Mouse (Mus musculus) stomach, embryonic 15.5 days (tissue): ENCODE measurements around the gene Vmn1r69. TPM values are rescaled to one million over a fixed set of nuclear protein-coding genes. Genes with fewer than 3 reads are reported as not detected.

Experiments
- ATAC-seq: fragments of 200-750 bp; cut with Nextera tagmentation; 2 replicates; pipeline ENCODE4 v1.8.0; 2017; ENCODE audit warnings: low read depth, moderate number of reproducible peaks, moderate TSS enrichment; ENCODE audit not compliant: insufficient read depth, low FRiP score
- H3K27ac ChIP-seq: fragments of 300-500 bp; sonication (generic); 2 replicates; pipeline ENCODE4 v1.5.1; 2015; ENCODE audit warnings: mild to moderate bottlenecking, inconsistent platforms
- H3K27me3 ChIP-seq: fragments of 300-500 bp; sonication (generic); replicated peaks from 2 replicates; pipeline ENCODE4 v1.6.1; 2015; ENCODE audit warnings: inconsistent platforms
- H3K36me3 ChIP-seq: fragments of 300-500 bp; sonication (generic); 2 replicates; pipeline ENCODE4 v1.6.1; 2015; ENCODE audit warnings: inconsistent platforms
- H3K4me1 ChIP-seq: fragments of 300-500 bp; sonication (generic); 2 replicates; pipeline ENCODE4 v1.6.1; 2015; ENCODE audit warnings: inconsistent platforms
- H3K4me2 ChIP-seq: fragments of 300-500 bp; sonication (generic); 2 replicates; pipeline ENCODE4 v1.6.1; 2015; ENCODE audit warnings: mild to moderate bottlenecking, inconsistent platforms
- H3K4me3 ChIP-seq: fragments of 300-500 bp; sonication (generic); replicated peaks from 2 replicates; pipeline ENCODE4 v1.5.1; 2015; ENCODE audit warnings: inconsistent platforms
- H3K9ac ChIP-seq: fragments of 300-500 bp; sonication (generic); 2 replicates; pipeline ENCODE4 v1.6.1; 2015; ENCODE audit warnings: inconsistent platforms
- H3K9me3 ChIP-seq: fragments of 300-500 bp; sonication (generic); 2 replicates; pipeline ENCODE4 v1.6.1; 2016; ENCODE audit warnings: inconsistent platforms
- WGBS: fragments of 180-500 bp; shearing (Covaris S2); methylation state at CpG from one replicate; pipeline ENCODE4 v1.1.7; 2015; 5-methylcytosine and 5-hydroxymethylcytosine counted together
- polyA plus RNA-seq: library from polyadenylated mRNA; unstranded; fragments of >200 nt; fragmentation: Nextera tagmentation; extraction: Ambion mirVana; gene quantifications from 2 replicates; pipeline ENCODE4 v1.2.1, GENCODE M21; 2015

The Vmn1r69 gene
- polyA plus RNA-seq = not detected in 2 replicates

DNA sequence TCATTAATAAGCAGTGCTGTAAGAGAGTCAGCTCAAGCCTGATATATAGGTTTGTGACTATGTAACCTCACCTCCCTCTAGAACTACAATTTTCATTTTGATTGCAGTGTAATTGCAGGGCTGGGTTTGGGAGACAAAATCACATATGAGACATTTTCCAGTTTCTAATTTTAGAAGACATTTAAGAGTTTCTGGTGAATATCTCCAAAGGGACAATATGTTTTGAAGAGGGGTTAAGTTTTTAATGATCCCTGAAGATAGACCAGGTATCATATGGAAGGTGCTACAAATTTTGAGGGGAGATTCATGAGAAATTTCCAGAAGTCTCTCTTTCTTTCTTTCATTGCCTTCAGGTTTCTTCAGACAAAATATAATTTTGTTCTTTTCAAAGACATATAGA is at the start of gene Vmn1r69:
Gene Vmn1r69 (minus strand): TSS at position 101 of the 400 bp plus-strand sequence.
- no peaks in the 10 kb centered on the region for H3K9me3 ChIP-seq
- H3K27ac ChIP-seq = no peak within 1 kb of the TSS
- H3K4me1 ChIP-seq = no peaks in the 10 kb centered on the region
- no peak within 1 kb of the TSS for H3K9ac ChIP-seq
- no peaks in the 10 kb centered on the region for H3K27me3 ChIP-seq
- no peaks in the 10 kb centered on the region for H3K36me3 ChIP-seq
- H3K4me3 ChIP-seq = no peak within 1 kb of the TSS
- H3K4me2 ChIP-seq = no peak within 1 kb of the TSS
- no peak for ATAC-seq

DNA sequence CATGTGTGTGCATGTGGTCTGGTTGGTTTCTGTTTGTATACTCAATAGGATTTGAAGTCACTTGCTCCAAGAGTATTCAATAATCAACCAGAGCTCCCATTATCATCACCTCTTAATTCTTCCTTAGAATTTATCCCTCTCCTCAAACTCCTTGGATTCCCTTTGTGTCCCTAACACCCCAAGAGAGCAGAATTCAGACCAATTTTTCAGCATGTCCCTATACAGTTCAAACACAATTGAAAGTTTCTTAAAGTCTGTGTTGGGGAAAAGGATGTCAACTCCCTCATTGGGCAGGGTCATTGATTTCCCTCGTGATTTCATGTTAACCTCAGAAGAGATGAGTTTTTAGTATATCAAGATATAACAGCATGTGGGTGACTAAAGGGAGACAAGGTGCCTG is 17.8 kb upstream of the Vmn1r69 start, which contains the start of gene Vmn1r70:
Gene Vmn1r70 (plus strand): TSS at position 301 of the 400 bp plus-strand sequence.
- ATAC-seq = no peak
- Histone ChIP-seq H3K9me3 (no peaks in the 10 kb centered on the region), H3K4me3 (no peak within 1 kb of the TSS), H3K27ac (no peak within 1 kb of the TSS), H3K4me1 (no peaks in the 10 kb centered on the region), H3K9ac (no peak within 1 kb of the TSS), H3K4me2 (no peak within 1 kb of the TSS), H3K27me3 (no peaks in the 10 kb centered on the region), H3K36me3 (no peaks in the 10 kb centered on the region)
- 61% methylated on average over 1 of the region's 1 CpGs for WGBS

DNA sequence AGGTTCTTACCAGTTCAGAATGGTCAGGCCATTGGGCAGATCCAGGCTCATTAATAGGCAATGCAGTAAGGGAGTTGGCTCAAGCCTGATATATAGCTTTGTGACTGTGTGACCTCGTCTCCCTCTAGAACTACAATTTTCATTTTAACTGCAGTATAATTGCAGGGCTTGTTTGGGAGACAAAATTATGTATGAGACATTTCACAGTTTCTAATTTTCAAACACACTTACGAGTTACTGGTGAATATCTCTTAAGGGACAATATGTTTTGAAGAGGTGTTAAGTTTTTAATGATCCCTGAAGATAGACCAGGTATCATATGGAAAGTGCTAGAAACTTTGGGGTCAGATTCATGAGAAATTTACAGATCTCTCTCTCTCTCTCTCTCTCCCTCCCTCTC is 55.1 kb downstream of the Vmn1r69 start, which contains the start of gene Vmn1r68:
Gene Vmn1r68 (minus strand): TSS at position 101 of the 400 bp plus-strand sequence.
- Histone ChIP-seq H3K4me3 (no peak within 1 kb of the TSS), H3K4me2 (no peak within 1 kb of the TSS)

More for the DNA sequence above, 55.1 kb downstream of the Vmn1r69 start, which contains the start of gene Vmn1r68:
- Histone ChIP-seq H3K27me3 (no peaks in the 10 kb centered on the region), H3K36me3 (no peaks in the 10 kb centered on the region), H3K4me1 (no peaks in the 10 kb centered on the region), H3K9ac (no peak within 1 kb of the TSS), H3K9me3 (no peaks in the 10 kb centered on the region), H3K27ac (no peak within 1 kb of the TSS)
- ATAC-seq = no peak
- WGBS = 65% methylated on average over 2 of the region's 2 CpGs

Other genes starting within 250 kb of the Vmn1r69 start
- not detected in 2 replicates for gene Vmn1r67, start 170.3 kb downstream of the Vmn1r69 start, polyA plus RNA-seq
- 7.5 and 8.8 TPM in 2 replicates for gene Zik1, start 118.3 kb downstream of the Vmn1r69 start, polyA plus RNA-seq
- gene Vmn1r68, start 55.2 kb downstream of the Vmn1r69 start, polyA plus RNA-seq = not detected in 2 replicates
- not detected in 2 replicates for gene Vmn1r70, start 17.9 kb upstream of the Vmn1r69 start, polyA plus RNA-seq
- not detected in 2 replicates for gene Nlrp4b, start 74.1 kb upstream of the Vmn1r69 start, polyA plus RNA-seq
- not detected in 2 replicates for gene Vmn1r71, start 140.7 kb upstream of the Vmn1r69 start, polyA plus RNA-seq